Mouse (Mus musculus) intestine, embryonic 14.5 days (tissue): ENCODE results near the gene Tbcb. TPM values are rescaled to one million over a fixed set of nuclear protein-coding genes. Genes with fewer than 3 reads are reported as not detected.

Source experiments
- ATAC-seq: fragments of 200-750 bp; cut with Nextera tagmentation; replicated peaks from 2 replicates; pipeline ENCODE4 v1.8.0; 2017; ENCODE audit warnings: low read depth, moderate number of reproducible peaks, moderate TSS enrichment, moderate library complexity; ENCODE audit not compliant: low FRiP score, low TSS enrichment
- DNase-seq: peaks from one replicate; pipeline ENCODE4 v3.0.0-alpha.2; 2018; ENCODE audit warnings: low spot score
- H3K27ac ChIP-seq: fragments of 300-500 bp; sonication (generic); 2 replicates; pipeline ENCODE4 v1.5.1; 2014; ENCODE audit warnings: low read depth, mild to moderate bottlenecking, control low read depth
- H3K27me3 ChIP-seq: fragments of 300-500 bp; sonication (generic); replicated peaks from 2 replicates; pipeline ENCODE4 v1.6.1; 2014; ENCODE audit warnings: low read length, control low read depth; ENCODE audit not compliant: control insufficient read depth, insufficient read depth
- H3K36me3 ChIP-seq: fragments of 300-500 bp; sonication (generic); 2 replicates; pipeline ENCODE4 v1.6.1; 2014; ENCODE audit warnings: low read length, control low read depth; ENCODE audit not compliant: control insufficient read depth, insufficient read depth
- H3K4me1 ChIP-seq: fragments of 300-500 bp; sonication (generic); replicated peaks from 2 replicates; pipeline ENCODE4 v1.6.1; 2014; ENCODE audit warnings: low read length, control low read depth, mixed read lengths; ENCODE audit not compliant: control insufficient read depth, insufficient read depth
- H3K4me2 ChIP-seq: fragments of 300-500 bp; sonication (generic); 2 replicates; pipeline ENCODE4 v1.6.1; 2014; ENCODE audit warnings: low read length
- H3K4me3 ChIP-seq: fragments of 300-500 bp; sonication (generic); 2 replicates; pipeline ENCODE4 v1.5.1; 2014; ENCODE audit warnings: low read depth, low read length, control low read depth, mixed read lengths
- H3K9ac ChIP-seq: fragments of 300-500 bp; sonication (generic); 2 replicates; pipeline ENCODE4 v1.6.1; 2014; ENCODE audit warnings: mild to moderate bottlenecking, low read length
- H3K9me3 ChIP-seq: fragments of 300-500 bp; sonication (generic); 2 replicates; pipeline ENCODE4 v1.6.1; 2016; ENCODE audit warnings: low read length, control low read depth; ENCODE audit not compliant: control insufficient read depth
- WGBS: fragments of 180-500 bp; shearing (Covaris S2); extraction: QIAGEN DNeasy Blood & Tissue Kit; methylation state at CpG from one replicate; pipeline ENCODE4 v1.1.7; 2014; 5-methylcytosine and 5-hydroxymethylcytosine counted together
- polyA plus RNA-seq: library from polyadenylated mRNA; unstranded; fragments of >200 nt; fragmentation: Nextera tagmentation; extraction: Ambion mirVana; gene quantifications from 2 replicates; pipeline ENCODE4 v1.2.1, GENCODE M21; 2014

Gene Tbcb
- 147 and 157 TPM in 2 replicates for polyA plus RNA-seq

DNA sequence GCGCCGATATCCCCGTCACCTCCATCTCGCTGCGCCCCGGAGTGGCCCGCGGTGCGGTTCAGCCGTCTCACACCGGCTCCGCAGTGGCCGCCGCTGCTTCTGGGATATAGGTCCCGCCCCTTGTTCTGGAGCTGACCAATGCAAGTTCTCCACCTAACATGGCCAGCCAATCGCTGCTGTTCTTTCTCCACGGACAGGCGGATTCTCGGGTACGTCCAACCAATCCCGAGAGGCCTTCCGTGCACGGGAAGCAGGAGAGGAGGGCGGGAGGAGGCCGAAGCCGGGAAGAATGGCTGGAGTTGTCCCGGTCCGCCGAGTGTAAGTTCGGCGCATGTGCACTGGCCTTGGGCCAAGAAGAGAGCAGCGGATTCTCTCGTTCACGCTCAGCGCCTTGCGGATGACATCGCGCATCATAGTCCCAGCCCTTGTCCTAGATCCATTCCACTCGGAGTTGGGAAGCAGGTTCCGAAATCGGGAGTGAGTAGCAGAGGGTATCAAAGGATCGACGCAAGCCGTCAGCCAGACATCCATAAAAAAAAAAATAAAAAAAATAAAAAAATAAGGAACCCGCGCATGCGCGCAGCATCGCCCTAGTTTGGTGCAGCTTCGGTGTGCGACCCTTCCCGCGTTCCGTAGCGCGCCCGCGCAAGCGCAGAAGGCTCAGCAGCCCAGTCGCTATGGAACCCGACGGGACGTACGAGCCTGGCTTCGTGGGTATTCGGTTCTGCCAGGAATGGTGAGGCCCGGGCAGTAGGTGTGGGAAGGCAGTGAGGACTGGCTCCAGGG, at the start of gene Tbcb, which contains the start of gene Polr2i:
TSS of gene Tbcb (minus strand) at position 604 of the 786 bp plus-strand sequence.
TSS of gene Polr2i (plus strand) at position 280 of the 786 bp plus-strand sequence.
- peak within 1 kb of the TSS; percentile 82 for H3K4me2 ChIP-seq
- H3K9me3 ChIP-seq = no peaks in the 10 kb centered on the region
- H3K9ac ChIP-seq = peak within 1 kb of the TSS; percentile 74
- peak within 1 kb of the TSS; percentile 77 for H3K4me3 ChIP-seq
- H3K4me1 ChIP-seq = peaks cover 6% of the 10 kb centered on the region
- no peaks in the 10 kb centered on the region for H3K27me3 ChIP-seq
- H3K27ac ChIP-seq = peak within 1 kb of the TSS; percentile 96
- WGBS = under 1% methylated on average over 67 of the region's 67 CpGs
- DNase-seq (peak; percentile 96), ATAC-seq (peak; percentile 94)
- peaks cover 32% of the 10 kb centered on the region for H3K36me3 ChIP-seq

GRCm38 (mm10) chr7:30281522-30281921, 49.5 kb upstream of the Tbcb start:
- no peak for ATAC-seq
- DNase-seq = no peak
- H3K4me1 ChIP-seq = peaks cover 10% of the 10 kb centered on the region
- peak overlapping the region; percentile 99; the same call in 1 of the 2 replicates for H3K27ac ChIP-seq
- no peak overlapping the region for H3K4me3 ChIP-seq
- no peak overlapping the region for H3K9ac ChIP-seq
- H3K36me3 ChIP-seq = no peaks in the 10 kb centered on the region
- no peaks in the 10 kb centered on the region for H3K9me3 ChIP-seq
- 71% methylated on average over 4 of the region's 4 CpGs for WGBS
- H3K4me2 ChIP-seq = peak overlapping the region; percentile 94
- no peaks in the 10 kb centered on the region for H3K27me3 ChIP-seq

- H3K4me3 ChIP-seq = peak overlapping the region; percentile 62
Measured at GRCm38 (mm10) chr7:30280670-30281138, 48.6 kb upstream of the Tbcb start.

GRCm38 (mm10) chr7:30279951-30280669, 48.0 kb upstream of the Tbcb start, which contains the start of the genes Thap8 and Wdr62:
TSS of gene Thap8 (plus strand) at chr7:30280094.
TSS of gene Wdr62 (minus strand) at chr7:30280419.
- DNase-seq (no peak), ATAC-seq (peak; percentile 97)
- H3K36me3 ChIP-seq = no peaks in the 10 kb centered on the region
- H3K4me2 ChIP-seq = peak within 1 kb of the TSS; percentile 94
- H3K4me3 ChIP-seq = peak within 1 kb of the TSS; percentile 62
- no peaks in the 10 kb centered on the region for H3K9me3 ChIP-seq
- no peaks in the 10 kb centered on the region for H3K27me3 ChIP-seq
- WGBS = under 1% methylated on average over 49 of the region's 49 CpGs
- H3K27ac ChIP-seq = peak within 1 kb of the TSS; percentile 99
- peak within 1 kb of the TSS; percentile 49 for H3K9ac ChIP-seq
- peaks cover 10% of the 10 kb centered on the region for H3K4me1 ChIP-seq

More at GRCm38 (mm10) chr7:30280670-30281138, 48.6 kb upstream of the Tbcb start:
- Histone ChIP-seq H3K4me1 (peaks cover 10% of the 10 kb centered on the region), H3K27me3 (no peaks in the 10 kb centered on the region), H3K4me2 (peak overlapping the region; percentile 94), H3K27ac (peak overlapping the region; percentile 99), H3K9me3 (no peaks in the 10 kb centered on the region), H3K36me3 (no peaks in the 10 kb centered on the region), H3K9ac (peak overlapping the region; percentile 49)
- peak; percentile 93 for DNase-seq
- WGBS = under 1% methylated on average over 20 of the region's 20 CpGs
- peak; percentile 89 for ATAC-seq

DNA sequence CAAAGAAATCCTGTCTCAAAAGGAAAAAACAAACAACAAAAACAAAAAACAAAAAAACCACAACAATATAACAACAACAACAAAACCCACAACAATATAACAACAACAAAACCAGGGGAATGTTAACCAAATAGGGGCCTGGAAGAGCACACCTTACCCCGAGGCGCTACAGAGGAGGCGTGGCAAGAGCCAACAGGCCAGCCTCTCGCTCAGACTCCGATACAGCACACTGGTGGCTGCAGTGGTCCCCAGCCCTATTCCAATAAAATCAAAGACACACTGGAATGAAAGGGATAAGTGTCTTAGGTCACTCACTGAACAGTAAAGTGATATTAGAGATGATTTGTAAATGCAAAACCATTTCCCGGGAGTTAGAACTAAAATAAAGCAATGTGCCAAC, 47.5 kb upstream of the Tbcb start:
- peak overlapping the region; percentile 94 for H3K4me2 ChIP-seq
- H3K27ac ChIP-seq = peak overlapping the region; percentile 99
- under 1% methylated on average over 6 of the region's 6 CpGs for WGBS
- no peak for DNase-seq
- no peak for ATAC-seq
- no peaks in the 10 kb centered on the region for H3K27me3 ChIP-seq
- peak overlapping the region; percentile 62 for H3K4me3 ChIP-seq
- H3K9ac ChIP-seq = peak overlapping the region; percentile 49
- no peaks in the 10 kb centered on the region for H3K9me3 ChIP-seq
- peaks cover 10% of the 10 kb centered on the region for H3K4me1 ChIP-seq
- no peaks in the 10 kb centered on the region for H3K36me3 ChIP-seq

DNA sequence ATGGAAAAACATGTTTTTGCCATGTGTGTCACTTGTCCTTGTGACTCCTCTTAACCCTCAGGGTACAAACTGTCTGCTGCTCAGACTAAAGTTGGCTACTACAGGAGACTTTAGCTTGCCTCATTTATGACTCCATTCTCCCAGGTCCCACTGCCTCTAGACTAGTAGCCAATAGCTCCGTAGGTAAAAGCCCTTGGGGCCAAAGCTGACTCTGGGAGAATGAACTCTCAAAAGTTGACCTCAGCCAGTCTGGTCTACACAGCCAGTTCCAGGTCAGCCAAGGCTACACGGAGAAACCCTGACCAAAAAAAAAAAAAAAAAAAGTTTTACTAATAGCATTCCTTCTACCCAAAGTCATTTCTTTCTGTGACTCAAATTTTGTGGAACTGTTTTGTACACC, 46.8 kb upstream of the Tbcb start:
- no peak overlapping the region for H3K9ac ChIP-seq
- WGBS = 65% methylated on average over 2 of the region's 2 CpGs
- no peaks in the 10 kb centered on the region for H3K9me3 ChIP-seq
- no peaks in the 10 kb centered on the region for H3K36me3 ChIP-seq
- DNase-seq = no peak
- peaks cover 10% of the 10 kb centered on the region for H3K4me1 ChIP-seq
- H3K4me2 ChIP-seq = peak overlapping the region; percentile 94
- no peak for ATAC-seq
- H3K4me3 ChIP-seq = no peak overlapping the region
- no peak overlapping the region for H3K27ac ChIP-seq
- H3K27me3 ChIP-seq = no peaks in the 10 kb centered on the region

GRCm38 (mm10) chr7:30274383-30274782, 42.3 kb upstream of the Tbcb start:
- Histone ChIP-seq H3K36me3 (peaks cover 5% of the 10 kb centered on the region; the same call in 1 of the 2 replicates), H3K27ac (no peak overlapping the region), H3K9me3 (no peaks in the 10 kb centered on the region), H3K4me1 (peaks cover 3% of the 10 kb centered on the region), H3K27me3 (no peaks in the 10 kb centered on the region), H3K4me3 (no peak overlapping the region), H3K9ac (no peak overlapping the region), H3K4me2 (no peak overlapping the region)
- ATAC-seq (no peak), DNase-seq (no peak)
- 35% methylated on average over 6 of the region's 6 CpGs for WGBS

DNA sequence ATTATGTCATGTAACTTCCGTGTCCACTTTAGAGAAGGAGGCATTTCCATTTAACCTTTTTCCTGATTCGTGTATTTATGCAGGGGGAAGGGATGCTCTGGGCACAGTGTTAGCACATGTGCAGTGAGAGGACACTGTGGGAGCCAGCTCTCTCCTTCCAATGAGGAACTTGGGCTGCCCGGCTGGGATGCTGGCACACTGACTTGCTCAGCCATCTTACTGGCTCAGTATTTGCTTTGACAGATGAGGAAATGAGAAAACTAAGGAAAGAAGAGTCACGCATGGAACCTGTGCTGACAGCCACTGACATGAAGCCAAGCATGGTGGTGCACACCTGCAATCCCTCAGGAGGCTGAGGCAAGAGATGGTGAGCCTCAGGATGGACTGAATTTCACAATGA, 37.6 kb upstream of the Tbcb start:
- DNase-seq (no peak), ATAC-seq (no peak)
- Histone ChIP-seq H3K27me3 (no peaks in the 10 kb centered on the region), H3K4me3 (no peak overlapping the region), H3K9me3 (no peaks in the 10 kb centered on the region), H3K4me2 (no peak overlapping the region), H3K4me1 (no peaks in the 10 kb centered on the region), H3K36me3 (peaks cover 13% of the 10 kb centered on the region), H3K27ac (no peak overlapping the region), H3K9ac (no peak overlapping the region)
- 91% methylated on average over 4 of the region's 4 CpGs for WGBS
